Mouse (Mus musculus): ENCODE results near the gene Atp2b4. TPM values are rescaled to one million over a fixed set of nuclear protein-coding genes. Genes with fewer than 3 reads are reported as not detected.
A peak's percentile ranks its signal among the peaks of the same experiment; 100 is the strongest.
"Not testable (repeated sequence)": the region's sequence is repeated elsewhere in the genome, so short reads cannot be mapped to it uniquely, and the experiment has no call there.

Gene Atp2b4
- total RNA-seq, 2 experiments from 2014 or later: 49.9 to 55.6 TPM

- no peak for DNase-seq (ENCODE audit: low spot score in 2 of 2)
Observed at GRCm38 (mm10) chr1:133697935-133698620, 102.8 kb downstream of the Atp2b4 start.

GRCm38 (mm10) chr1:133695901-133696300 is 104.9 kb downstream of the Atp2b4 start:
- DNase-seq (ENCODE audit: low spot score in 2 of 2): no peak

GRCm38 (mm10) chr1:133694876-133695275 is 106.0 kb downstream of the Atp2b4 start:
- no peak for DNase-seq (ENCODE audit: low spot score in 2 of 2)

GRCm38 (mm10) chr1:133694301-133694700 is 106.5 kb downstream of the Atp2b4 start:
- DNase-seq (ENCODE audit: low spot score in 2 of 2): no peak

GRCm38 (mm10) chr1:133693536-133694114 is 107.2 kb downstream of the Atp2b4 start:
- DNase-seq (ENCODE audit: low spot score in 2 of 2): no peak

- no peak for DNase-seq (ENCODE audit: low spot score in 2 of 2)
Observed at GRCm38 (mm10) chr1:133692195-133692594, 108.6 kb downstream of the Atp2b4 start.

- no peak for DNase-seq (ENCODE audit: low spot score in 2 of 2)
Observed at GRCm38 (mm10) chr1:133691046-133691445, 109.8 kb downstream of the Atp2b4 start.

- no peak for DNase-seq (ENCODE audit: low spot score in 2 of 2)
Observed at GRCm38 (mm10) chr1:133689897-133690296, 110.9 kb downstream of the Atp2b4 start, which contains the start of gene Lax1. Gene Lax1, minus strand, starts transcription at chr1:133690108.

GRCm38 (mm10) chr1:133688301-133688700 is 112.5 kb downstream of the Atp2b4 start:
- no peak for DNase-seq (ENCODE audit: low spot score in 2 of 2)

GRCm38 (mm10) chr1:133685749-133686519 is 114.9 kb downstream of the Atp2b4 start:
- DNase-seq (ENCODE audit: low spot score in 2 of 2): no peak

- no peak for DNase-seq (ENCODE audit: low spot score in 2 of 2)
Observed at GRCm38 (mm10) chr1:133671801-133672200, 129.0 kb downstream of the Atp2b4 start.

- DNase-seq (ENCODE audit: low spot score in 2 of 2): no peak
Observed at GRCm38 (mm10) chr1:133671266-133671665, 129.6 kb downstream of the Atp2b4 start.

- DNase-seq (ENCODE audit: low spot score in 2 of 2): no peak
Observed at GRCm38 (mm10) chr1:133670776-133671175, 130.1 kb downstream of the Atp2b4 start.

GRCm38 (mm10) chr1:133670190-133670589 is 130.7 kb downstream of the Atp2b4 start:
- no peak for DNase-seq (ENCODE audit: low spot score in 2 of 2)

- no peak for DNase-seq (ENCODE audit: low spot score in 2 of 2)
Observed at GRCm38 (mm10) chr1:133668618-133669017, 132.2 kb downstream of the Atp2b4 start.

GRCm38 (mm10) chr1:133667721-133668120 is 133.1 kb downstream of the Atp2b4 start:
- DNase-seq (ENCODE audit: low spot score in 2 of 2): no peak

GRCm38 (mm10) chr1:133665713-133666112 is 135.1 kb downstream of the Atp2b4 start:
- not testable (repeated sequence) for DNase-seq (ENCODE audit: low spot score in 2 of 2)

- no peak for DNase-seq (ENCODE audit: low spot score in 2 of 2)
Observed at GRCm38 (mm10) chr1:133664203-133664970, 136.5 kb downstream of the Atp2b4 start.

GRCm38 (mm10) chr1:133663427-133663826 is 137.4 kb downstream of the Atp2b4 start:
- no peak for DNase-seq (ENCODE audit: low spot score in 2 of 2)

- DNase-seq (ENCODE audit: low spot score in 2 of 2): no peak
Observed at GRCm38 (mm10) chr1:133662941-133663340, 137.9 kb downstream of the Atp2b4 start.

- DNase-seq (ENCODE audit: low spot score in 2 of 2): peak; percentile 74 to 83
Observed at GRCm38 (mm10) chr1:133661203-133661933, 139.5 kb downstream of the Atp2b4 start, which contains the start of gene Gm38394. Gene Gm38394, minus strand, starts transcription at chr1:133661318.

Data from adrenal gland, postnatal 4 days (tissue).